Mouse (Mus musculus): ENCODE data around the gene Sash1.

Gene Sash1

GRCm38 (mm10) chr10:8885630-8886527 lies at the start of gene Sash1:
TSS of gene Sash1 (minus strand) at chr10:8886070.
- peak; percentile 80 for DNase-seq (ENCODE audit: low read depth, low spot score)

- DNase-seq (ENCODE audit: low read depth, low spot score): no peak
Measured at GRCm38 (mm10) chr10:8935601-8936000, 49.7 kb upstream of the Sash1 start.

- no peak for DNase-seq (ENCODE audit: low read depth, low spot score)
Measured at GRCm38 (mm10) chr10:8933451-8934372, 47.8 kb upstream of the Sash1 start.

- no peak for DNase-seq (ENCODE audit: low read depth, low spot score)
Measured at GRCm38 (mm10) chr10:8931548-8932240, 45.8 kb upstream of the Sash1 start.

GRCm38 (mm10) chr10:8930672-8931071 lies 44.8 kb upstream of the Sash1 start:
- DNase-seq (ENCODE audit: low read depth, low spot score): no peak

GRCm38 (mm10) chr10:8928775-8929647 lies 43.1 kb upstream of the Sash1 start:
- no peak for DNase-seq (ENCODE audit: low read depth, low spot score)

- no peak for DNase-seq (ENCODE audit: low read depth, low spot score)
Measured at GRCm38 (mm10) chr10:8928261-8928660, 42.4 kb upstream of the Sash1 start.

GRCm38 (mm10) chr10:8926906-8927305 lies 41.0 kb upstream of the Sash1 start:
- no peak for DNase-seq (ENCODE audit: low read depth, low spot score)

GRCm38 (mm10) chr10:8926295-8926694 lies 40.4 kb upstream of the Sash1 start:
- DNase-seq (ENCODE audit: low read depth, low spot score): no peak

GRCm38 (mm10) chr10:8925299-8925698 lies 39.4 kb upstream of the Sash1 start:
- DNase-seq (ENCODE audit: low read depth, low spot score): no peak

- no peak for DNase-seq (ENCODE audit: low read depth, low spot score)
Measured at GRCm38 (mm10) chr10:8921098-8921693, 35.3 kb upstream of the Sash1 start.

GRCm38 (mm10) chr10:8917798-8918197 lies 31.9 kb upstream of the Sash1 start:
- no peak for DNase-seq (ENCODE audit: low read depth, low spot score)

- DNase-seq (ENCODE audit: low read depth, low spot score): no peak
Measured at GRCm38 (mm10) chr10:8917350-8917749, 31.5 kb upstream of the Sash1 start.

- DNase-seq (ENCODE audit: low read depth, low spot score): no peak
Measured at GRCm38 (mm10) chr10:8915755-8916154, 29.9 kb upstream of the Sash1 start.

GRCm38 (mm10) chr10:8913904-8914303 lies 28.0 kb upstream of the Sash1 start:
- DNase-seq (ENCODE audit: low read depth, low spot score): no peak

- no peak for DNase-seq (ENCODE audit: low read depth, low spot score)
Measured at GRCm38 (mm10) chr10:8912706-8913275, 26.9 kb upstream of the Sash1 start.

GRCm38 (mm10) chr10:8912213-8912612 lies 26.3 kb upstream of the Sash1 start:
- DNase-seq (ENCODE audit: low read depth, low spot score): no peak

GRCm38 (mm10) chr10:8910237-8910990 lies 24.5 kb upstream of the Sash1 start:
- DNase-seq (ENCODE audit: low read depth, low spot score): no peak

- no peak for DNase-seq (ENCODE audit: low read depth, low spot score)
Measured at GRCm38 (mm10) chr10:8903086-8903485, 17.2 kb upstream of the Sash1 start.
